Mouse (Mus musculus) kidney, adult 2 months (tissue): Measurements from ENCODE around the gene Il31ra.

Experiments used
- CTCF ChIP-seq: fragments of 200-500 bp; conservative IDR thresholded peaks from 2 replicates; pipeline ENCODE4 v1.5.1; 2011; ENCODE audit warnings: low read depth, mild to moderate bottlenecking, control low read depth, low read length, moderate library complexity, mixed read lengths; ENCODE audit not compliant: insufficient read depth, insufficient read length
- POLR2A ChIP-seq: fragments of 200-500 bp; IDR thresholded peaks from one replicate; pipeline ENCODE4 v1.6.1; 2011; ENCODE audit warnings: low read depth, low read length, control low read depth

GRCm38 (mm10) chr13:112639111-112639510 is 45.0 kb upstream of the Il31ra start:
- TF ChIP-seq POLR2A (no peak), CTCF (no peak)
